Comparison of ENCODE assay signal across 21 mouse cellular contexts in the genomic region with DNA sequence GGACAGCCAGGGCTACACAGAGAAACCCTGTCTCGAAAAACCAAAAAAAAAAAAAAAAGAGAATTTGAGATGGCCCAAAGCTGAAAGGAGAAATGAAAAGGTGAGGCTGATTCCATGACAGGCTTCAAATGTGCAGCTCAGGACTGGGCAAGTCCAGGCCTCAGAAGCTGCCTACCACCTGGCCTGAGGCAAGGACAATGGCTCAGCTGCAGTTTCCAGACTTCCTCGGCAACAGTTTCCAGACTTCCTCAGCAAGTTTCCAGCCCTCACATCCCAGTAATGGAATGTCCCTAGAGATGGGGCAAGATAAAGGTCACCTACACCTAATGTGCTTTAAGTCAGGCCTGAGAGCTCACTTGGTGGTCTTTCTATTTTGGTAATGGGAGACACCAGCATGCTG. TPM values are rescaled to one million over a fixed set of nuclear protein-coding genes. Genes with fewer than 3 reads are reported as not detected.
A peak's percentile ranks its signal among the peaks of the same experiment; 100 is the strongest.
DNase-seq lines count a peak whose midpoint lies in the region; ATAC-seq and TF ChIP-seq lines count a peak whose summit lies in the region.
"Had no signal": no experiment of that assay in that cellular context is flagged by ENCODE, and none has a peak within 500 bp of the region (broad histone marks: within the 10 kb centered on the region; RNA-seq: fewer than 3 reads in every experiment).

No protein-coding gene starts in this region.

- no peaks in the 10 kb centered on the region for H3K36me3 ChIP-seq in midbrain, embryonic 11.5 days (ENCODE audit: control insufficient read depth, insufficient read depth, low read length)
- H3K36me3 ChIP-seq in midbrain, postnatal 0 days (ENCODE audit: insufficient read depth, low read length), result no peaks in the 10 kb centered on the region
- H3K36me3 ChIP-seq in CH12.LX (replicated peaks in 1 of 2; ENCODE audit: control insufficient read depth in 1 of 2, insufficient read depth in 1 of 2, low read length in 1 of 2) (no peaks in the 10 kb centered on the region), ES-Bruce4 (ENCODE audit: control insufficient read depth, insufficient read depth, low read length, poor library complexity, severe bottlenecking) (no peaks in the 10 kb centered on the region)
- H3K36me3 ChIP-seq: embryonic facial prominence, embryonic 10.5 days; embryonic facial prominence, embryonic 12.5 days; forebrain, embryonic 15.5 days; G1E had no signal

- TF ChIP-seq POLR2A in CH12.LX (IDR thresholded peaks at IDR 0.05; ENCODE audit: low read depth, low read length) (no peak), ES-Bruce4 (IDR thresholded peaks at IDR 0.05; ENCODE audit: insufficient read depth, low read length) (no peak)

- 75% methylated on average over 1 of the region's 2 CpGs for WGBS in midbrain, embryonic 11.5 days
- 67% methylated on average over 1 of the region's 2 CpGs for WGBS in midbrain, postnatal 0 days

- no peaks in the 10 kb centered on the region for H3K4me1 ChIP-seq in midbrain, embryonic 11.5 days (ENCODE audit: control insufficient read depth, insufficient read depth, low read length)
- no peaks in the 10 kb centered on the region for H3K4me1 ChIP-seq in midbrain, postnatal 0 days (ENCODE audit: insufficient read depth, low read length)
- H3K4me1 ChIP-seq in CH12.LX (ENCODE audit: control insufficient read depth in 1 of 2, insufficient read depth in 2 of 2) (peaks cover 5 to 44% of the 10 kb centered on the region in 2 experiments; a peak in 3 of 4 replicates), ES-Bruce4 (ENCODE audit: control insufficient read depth, insufficient read depth, low read length) (peaks cover 6% of the 10 kb centered on the region)
- H3K4me1 ChIP-seq: embryonic facial prominence, embryonic 12.5 days; forebrain, embryonic 13.5 days; forebrain, embryonic 15.5 days had no signal

- no peak for TF ChIP-seq EP300 in CH12.LX (IDR thresholded peaks at IDR 0.05; ENCODE audit: low read length)
- peak; percentile 81 for TF ChIP-seq EP300 in ES-Bruce4 (IDR thresholded peaks at IDR 0.05; ENCODE audit: insufficient read depth, low read depth, low read length)

- no peak for TF ChIP-seq RAD21 in CH12.LX (IDR thresholded peaks at IDR 0.05; ENCODE audit: low read depth, low read length)

- no peaks in the 10 kb centered on the region for H3K9me3 ChIP-seq in midbrain, embryonic 11.5 days (ENCODE audit: control insufficient read depth, low read length)
- H3K9me3 ChIP-seq in midbrain, postnatal 0 days (ENCODE audit: low read length), result no peaks in the 10 kb centered on the region
- H3K9me3 ChIP-seq in CH12.LX (replicated peaks; ENCODE audit: low read length), result no peaks in the 10 kb centered on the region
- no peaks in the 10 kb centered on the region; the same call in 1 of the 2 replicates for H3K9me3 ChIP-seq in ES-Bruce4 (replicated peaks; ENCODE audit: control insufficient read depth, insufficient read depth, low read length, poor library complexity, severe bottlenecking)
- H3K9me3 ChIP-seq: embryonic facial prominence, embryonic 10.5 days; embryonic facial prominence, embryonic 12.5 days; forebrain, embryonic 13.5 days; forebrain, embryonic 15.5 days; G1E had no signal

- intact Hi-C loops in left cerebral cortex, postnatal 36 days (cut with DNase I), result no loop called here

- no peak overlapping the region for H3K4me3 ChIP-seq in midbrain, embryonic 11.5 days (ENCODE audit: low read depth, low read length)
- H3K4me3 ChIP-seq in midbrain, postnatal 0 days (ENCODE audit: low read depth, low read length), result no peak overlapping the region
- H3K4me3 ChIP-seq in CH12.LX (replicated peaks in 1 of 3; ENCODE audit: low read depth in 2 of 3, low read length in 2 of 3, poor library complexity in 1 of 3) (no peak overlapping the region), ES-Bruce4 (ENCODE audit: low read depth, low read length) (no peak overlapping the region)
- H3K4me3 ChIP-seq: embryonic facial prominence, embryonic 10.5 days; embryonic facial prominence, embryonic 12.5 days; forebrain, embryonic 13.5 days; forebrain, embryonic 15.5 days had no signal

- peak; percentile 57 for DNase-seq in midbrain, embryonic 11.5 days (ENCODE audit: low spot score, missing footprints)
- DNase-seq in midbrain, postnatal 0 days (ENCODE audit: low spot score), result no peak
- no peak for DNase-seq in CH12.LX (ENCODE audit: extremely low read depth)
- no peak for DNase-seq in left cerebral cortex, postnatal 36 days (ENCODE audit: low spot score in 2 of 2)
- DNase-seq in layer of hippocampus, adult 18-20 months (ENCODE audit: low spot score in 2 of 2), result no peak
- DNase-seq: adrenal gland, adult 8-10 months; adrenal gland, postnatal 14 days; adrenal gland, postnatal 36 days; cerebellum, adult 11-12 months; cerebellum, adult 2 months; cerebellum, adult 9-10 months; cerebellum, postnatal 10 days; cerebellum, postnatal 25 days had no signal

- no peak for TF ChIP-seq CTCF in midbrain, postnatal 0 days (IDR thresholded peaks at IDR 0.05)
- TF ChIP-seq CTCF in CH12.LX (conservative IDR thresholded peaks at IDR 0.05 in 1 of 2, IDR thresholded peaks at IDR 0.05 in 1 of 2; ENCODE audit: low read depth in 2 of 2, low read length in 2 of 2), result no peak
- no peak for TF ChIP-seq CTCF in ES-Bruce4 (IDR thresholded peaks at IDR 0.05; ENCODE audit: low read depth, low read length)

- in situ Hi-C loops in CH12.LX (cut with MboI; ENCODE audit: low pct_ligation_motif_present, low pct_unique_long_range_greater_than_20kb, low sequenced_read_pairs), result no loop called here

- ATAC-seq in midbrain, embryonic 11.5 days (ENCODE audit: low FRiP score), result no peak
- no peak for ATAC-seq in midbrain, postnatal 0 days (ENCODE audit: low FRiP score)
- ATAC-seq: activated CD4-positive, CD25-positive, alpha-beta regulatory T cell, adult 4 months; forebrain, embryonic 13.5 days; forebrain, embryonic 15.5 days; Patski had no signal

- dilution Hi-C loops in CH12.LX (cut with MboI; ENCODE audit: extremely low pct_ligation_motif_present, extremely low pct_unique_long_range_greater_than_20kb, low sequenced_read_pairs), result no loop called here

- no peak overlapping the region for H3K27ac ChIP-seq in midbrain, embryonic 11.5 days (ENCODE audit: low read depth, low read length)
- no peak overlapping the region for H3K27ac ChIP-seq in midbrain, postnatal 0 days (ENCODE audit: low read depth, low read length)
- H3K27ac ChIP-seq in CH12.LX (ENCODE audit: insufficient read depth, low read depth) (no peak overlapping the region), ES-Bruce4 (ENCODE audit: insufficient read depth, low read length) (peak overlapping the region; percentile 7)
- H3K27ac ChIP-seq: embryonic facial prominence, embryonic 10.5 days; embryonic facial prominence, embryonic 12.5 days; forebrain, embryonic 13.5 days; forebrain, embryonic 15.5 days had no signal

- no peak overlapping the region for H3K9ac ChIP-seq in midbrain, embryonic 11.5 days (ENCODE audit: low read length)
- no peak overlapping the region for H3K9ac ChIP-seq in midbrain, postnatal 0 days (replicated peaks; ENCODE audit: low read length, poor library complexity, severe bottlenecking)
- H3K9ac ChIP-seq in CH12.LX (ENCODE audit: insufficient read depth, low read depth) (no peak overlapping the region), ES-Bruce4 (ENCODE audit: low read depth, poor library complexity, severe bottlenecking) (no peak overlapping the region)
- H3K9ac ChIP-seq: embryonic facial prominence, embryonic 12.5 days; forebrain, embryonic 13.5 days; forebrain, embryonic 15.5 days had no signal

- H3K79me2 ChIP-seq in CH12.LX (replicated peaks; ENCODE audit: control insufficient read depth, extremely low read depth, insufficient read depth, poor library complexity, severe bottlenecking), result no peaks in the 10 kb centered on the region

- no peaks in the 10 kb centered on the region for H3K27me3 ChIP-seq in midbrain, embryonic 11.5 days (ENCODE audit: control insufficient read depth, insufficient read depth, low read length)
- no peaks in the 10 kb centered on the region for H3K27me3 ChIP-seq in midbrain, postnatal 0 days (ENCODE audit: insufficient read depth, low read length)
- no peaks in the 10 kb centered on the region for H3K27me3 ChIP-seq in CH12.LX (replicated peaks)
- H3K27me3 ChIP-seq in ES-Bruce4 (ENCODE audit: control insufficient read depth, insufficient read depth, low read length, poor library complexity, severe bottlenecking), result no peaks in the 10 kb centered on the region
- H3K27me3 ChIP-seq: embryonic facial prominence, embryonic 12.5 days; forebrain, embryonic 13.5 days; forebrain, embryonic 15.5 days; Patski had no signal

- no peak overlapping the region for H3K4me2 ChIP-seq in midbrain, embryonic 11.5 days
- H3K4me2 ChIP-seq in midbrain, postnatal 0 days (ENCODE audit: low read depth, low read length, poor library complexity, severe bottlenecking), result no peak overlapping the region
- peak overlapping the region; percentile 88; the same call in 1 of the 2 replicates for H3K4me2 ChIP-seq in CH12.LX (ENCODE audit: insufficient read depth, low read depth, poor library complexity, severe bottlenecking)
- H3K4me2 ChIP-seq: embryonic facial prominence, embryonic 12.5 days; forebrain, embryonic 13.5 days; forebrain, embryonic 15.5 days had no signal

TF ChIP-seq in CH12.LX, 34 proteins besides CTCF, POLR2A, EP300 and RAD21 (continues in another document):
- no peak for TF ChIP-seq ZMIZ1 (IDR thresholded peaks at IDR 0.05; ENCODE audit: low read depth, low read length)
- TF ChIP-seq JUN (IDR thresholded peaks at IDR 0.05; ENCODE audit: insufficient read depth, low read depth, low read length), result no peak

RNA-seq across cellular contexts. Expression of gene Tbc1d9, which starts 13.1 kb away (rescaled TPM):
- 11.3 and 11.8 TPM in 2 replicates for polyA plus RNA-seq in midbrain, embryonic 11.5 days (2014; fragmentation: Nextera tagmentation; extraction: Ambion mirVana)
- total RNA-seq in midbrain, postnatal 0 days (2014; rRNA removed), result 128 and 135 TPM in 2 replicates
- 16.7 and 18.6 TPM in 2 replicates for polyA plus RNA-seq in midbrain, postnatal 0 days (2015; fragmentation: Nextera tagmentation; extraction: Ambion mirVana)
- total RNA-seq in CH12.LX (2012; rRNA removed) (4.3 and 5.0 TPM in 2 replicates), CH12.LX (2014; rRNA removed) (0.69 and 1.6 TPM in 2 replicates)
- polyA plus RNA-seq in CH12.LX (2012; ENCODE audit: insufficient read length, low read depth) (0.71 and 1.3 TPM in 2 replicates), ES-Bruce4 (2011; ENCODE audit: insufficient read depth, insufficient read length, low read depth, missing spikeins) (8.8 and 10.6 TPM in 2 replicates)
- total RNA-seq in left cerebral cortex, postnatal 36 days (2021), result 100 to 1,000 TPM in 1 of 2 experiments, 10 to 100 TPM in 1; 98.4 to 106 TPM
- 10 to 100 TPM; 61.2 to 65.3 TPM for total RNA-seq in layer of hippocampus, adult 18-20 months (2021)
- polyA plus RNA-seq: G1E had no signal

RNA-seq across cellular contexts. Expression of gene Gm10645, which starts 13.9 kb away (rescaled TPM):
- 5.8 and 6.6 TPM in 2 replicates for polyA plus RNA-seq in midbrain, embryonic 11.5 days (2014; fragmentation: Nextera tagmentation; extraction: Ambion mirVana)
- total RNA-seq in midbrain, postnatal 0 days (2014; rRNA removed), result 2.1 and 3.3 TPM in 2 replicates
- polyA plus RNA-seq in midbrain, postnatal 0 days (2015; fragmentation: Nextera tagmentation; extraction: Ambion mirVana), result 7.4 and 11.1 TPM in 2 replicates
- total RNA-seq in CH12.LX (2012; rRNA removed) (0.81 and 0.88 TPM in 2 replicates), CH12.LX (2014; rRNA removed) (not detected in 2 replicates)
- polyA plus RNA-seq in CH12.LX (2012; ENCODE audit: insufficient read length, low read depth) (not detected in 2 replicates), ES-Bruce4 (2011; ENCODE audit: insufficient read depth, insufficient read length, low read depth, missing spikeins) (not detected in 2 replicates)
- 1 to 10 TPM; 1.6 to 2.3 TPM for total RNA-seq in left cerebral cortex, postnatal 36 days (2021)
- total RNA-seq in layer of hippocampus, adult 18-20 months (2021), result 1 to 10 TPM in 1 of 2 experiments, under 1 TPM in 1; 0.79 to 1.4 TPM
- total RNA-seq: adrenal gland, postnatal 14 days; G1E had no signal
- polyA plus RNA-seq: activated CD4-positive, CD25-positive, alpha-beta regulatory T cell, adult 4 months; G1E had no signal

Comparison
In these comparisons a context has a peak if more than half of its experiments do, and no peak if none do; other contexts are left out.
1. RNA of gene Tbc1d9, which starts 13.1 kb away (total RNA-seq): 128 to 135 TPM in midbrain, postnatal 0 days, 98.4 to 106 TPM in left cerebral cortex, postnatal 36 days and 61.2 to 65.3 TPM in layer of hippocampus, adult 18-20 months; 0.69 to 5.0 TPM in CH12.LX; every median in the first group is over 10 times any median in the second.